ENCODE assay signal across 7 mouse cellular contexts in genomic region chr13:94883163-94883965, GRCm38 (mm10). TPM values are rescaled to one million over a fixed set of nuclear protein-coding genes. Genes with fewer than 3 reads are reported as not detected.
DNase-seq lines count a peak whose midpoint lies in the region; ATAC-seq lines count a peak whose summit lies in the region.

No protein-coding gene starts in this region.

- peak; percentile 32 for ATAC-seq in CD4-positive, CD25-positive, alpha-beta regulatory T cell, adult 4 months
- ATAC-seq in heart, embryonic 13.5 days (ENCODE audit: extremely low read depth, insufficient number of reproducible peaks, low FRiP score, low TSS enrichment): no peak
- ATAC-seq in limb, embryonic 13.5 days (ENCODE audit: low FRiP score, low read depth): peak; percentile 68
- peak; percentile 50 for ATAC-seq in neural tube, embryonic 14.5 days (ENCODE audit: low read depth)
- ATAC-seq in activated CD4-positive, CD25-positive, alpha-beta regulatory T cell, adult 4 months: no peak

- H3K9me3 ChIP-seq in heart, embryonic 13.5 days: no peaks in the 10 kb centered on the region
- H3K9me3 ChIP-seq in limb, embryonic 13.5 days: no peaks in the 10 kb centered on the region
- H3K9me3 ChIP-seq in neural tube, embryonic 14.5 days (ENCODE audit: control insufficient read depth, low read length): no peaks in the 10 kb centered on the region

- H3K9ac ChIP-seq in heart, embryonic 13.5 days: peak overlapping the region; percentile 40
- H3K9ac ChIP-seq in limb, embryonic 13.5 days: peak overlapping the region; percentile 43
- peak overlapping the region; percentile 41; the same call in 1 of the 2 replicates for H3K9ac ChIP-seq in neural tube, embryonic 14.5 days (replicated peaks; ENCODE audit: low read depth, low read length)

- peaks cover 26% of the 10 kb centered on the region for H3K4me1 ChIP-seq in heart, embryonic 13.5 days
- peaks cover 25% of the 10 kb centered on the region for H3K4me1 ChIP-seq in limb, embryonic 13.5 days
- peaks cover 8% of the 10 kb centered on the region; the same call in 1 of the 2 replicates for H3K4me1 ChIP-seq in neural tube, embryonic 14.5 days (ENCODE audit: control insufficient read depth, insufficient read depth, low read length)

- DNase-seq in CD4-positive helper T cell, adult 2 months (ENCODE audit: low read depth, low spot score): peak; percentile 14
- peak; percentile 68 to 76 for DNase-seq in cerebellum, postnatal 25 days

- peak overlapping the region; percentile 59 for H3K4me3 ChIP-seq in heart, embryonic 13.5 days
- peak overlapping the region; percentile 50 for H3K4me3 ChIP-seq in limb, embryonic 13.5 days
- peak overlapping the region; percentile 27 for H3K4me3 ChIP-seq in neural tube, embryonic 14.5 days (ENCODE audit: low read depth, low read length)

- H3K27me3 ChIP-seq in heart, embryonic 13.5 days (replicated peaks): peaks cover 89% of the 10 kb centered on the region
- peaks cover 88% of the 10 kb centered on the region for H3K27me3 ChIP-seq in limb, embryonic 13.5 days
- H3K27me3 ChIP-seq in neural tube, embryonic 14.5 days (ENCODE audit: control insufficient read depth, insufficient read depth, low read length): peaks cover 70% of the 10 kb centered on the region

- no peak overlapping the region for H3K27ac ChIP-seq in heart, embryonic 13.5 days (replicated peaks)
- H3K27ac ChIP-seq in limb, embryonic 13.5 days: no peak overlapping the region
- H3K27ac ChIP-seq in neural tube, embryonic 14.5 days (ENCODE audit: low read depth, low read length): peak overlapping the region; percentile 66

- under 1% methylated on average over 64 of the region's 95 CpGs for WGBS in heart, embryonic 13.5 days
- WGBS in limb, embryonic 13.5 days: under 1% methylated on average over 75 of the region's 95 CpGs
- under 1% methylated on average over 70 of the region's 95 CpGs for WGBS in neural tube, embryonic 14.5 days

- H3K4me2 ChIP-seq in heart, embryonic 13.5 days: peak overlapping the region; percentile 90
- H3K4me2 ChIP-seq in limb, embryonic 13.5 days (replicated peaks): peak overlapping the region; percentile 89
- peak overlapping the region; percentile 46 for H3K4me2 ChIP-seq in neural tube, embryonic 14.5 days (ENCODE audit: low read depth, low read length)

- no peaks in the 10 kb centered on the region for H3K36me3 ChIP-seq in heart, embryonic 13.5 days
- no peaks in the 10 kb centered on the region for H3K36me3 ChIP-seq in limb, embryonic 13.5 days
- H3K36me3 ChIP-seq in neural tube, embryonic 14.5 days (ENCODE audit: control insufficient read depth, insufficient read depth, low read length): no peaks in the 10 kb centered on the region

RNA-seq across cellular contexts. Expression of gene Otp, which starts 8.0 kb away (rescaled TPM):
- polyA plus RNA-seq in CD4-positive, CD25-positive, alpha-beta regulatory T cell, adult 4 months (2017; shearing (Covaris generic)): not detected
- polyA plus RNA-seq in heart, embryonic 13.5 days (2015; fragmentation: Nextera tagmentation; extraction: Ambion mirVana): 0.06 TPM in 1 of 2 replicates, not detected in the other
- not detected in 2 replicates for polyA plus RNA-seq in limb, embryonic 13.5 days (2015; fragmentation: Nextera tagmentation; extraction: Ambion mirVana)
- polyA plus RNA-seq in neural tube, embryonic 14.5 days (2014; fragmentation: Nextera tagmentation; extraction: Ambion mirVana): 10.0 and 13.5 TPM in 2 replicates
- polyA plus RNA-seq in activated CD4-positive, CD25-positive, alpha-beta regulatory T cell, adult 4 months (2017; shearing (Covaris generic)): not detected

Comparison
In these comparisons a context has a peak if more than half of its experiments do, and no peak if none do; other contexts are left out.
1. ATAC-seq: peak in CD4-positive, CD25-positive, alpha-beta regulatory T cell, adult 4 months (single experiment), limb, embryonic 13.5 days (single experiment) and neural tube, embryonic 14.5 days (single experiment); none in heart, embryonic 13.5 days (single experiment) and activated CD4-positive, CD25-positive, alpha-beta regulatory T cell, adult 4 months (single experiment).
2. RNA of gene Otp, which starts 8.0 kb away (polyA plus RNA-seq): 10.0 to 13.5 TPM in neural tube, embryonic 14.5 days; not detected in CD4-positive, CD25-positive, alpha-beta regulatory T cell, adult 4 months, 0.06 TPM in heart, embryonic 13.5 days, not detected in limb, embryonic 13.5 days and not detected in activated CD4-positive, CD25-positive, alpha-beta regulatory T cell, adult 4 months; every median in the first group is over 10 times any median in the second.
3. Peak in every context shown above with its lines, with median percentiles within 50 percentile points of each other: H3K4me2 ChIP-seq, H3K4me3 ChIP-seq and H3K9ac ChIP-seq.